Mouse (Mus musculus): ENCODE results near the gene Mysm1. TPM values are rescaled to one million over a fixed set of nuclear protein-coding genes. Genes with fewer than 3 reads are reported as not detected.

Gene Mysm1
- total RNA-seq, 2 experiments from 2014 or later, result 31.5 to 41.0 TPM

- no peak for DNase-seq (ENCODE audit: low spot score in 2 of 2)
Measured at GRCm38 (mm10) chr4:94973321-94973720, 5.6 kb downstream of the Mysm1 start.

GRCm38 (mm10) chr4:94952773-94953172 lies 26.1 kb downstream of the Mysm1 start:
- DNase-seq (ENCODE audit: low spot score in 2 of 2), result no peak

GRCm38 (mm10) chr4:94941221-94941855 lies 37.6 kb downstream of the Mysm1 start:
- DNase-seq (ENCODE audit: low spot score in 2 of 2), result no peak

- DNase-seq (ENCODE audit: low spot score in 2 of 2), result no peak
Measured at GRCm38 (mm10) chr4:94928743-94929142, 50.2 kb downstream of the Mysm1 start, which contains the start of gene Eqtn. TSS of gene Eqtn (minus strand) at chr4:94928843.

GRCm38 (mm10) chr4:94901780-94902179 lies 77.1 kb downstream of the Mysm1 start:
- DNase-seq (ENCODE audit: low spot score in 2 of 2), result no peak

GRCm38 (mm10) chr4:94900744-94901143 lies 78.2 kb downstream of the Mysm1 start:
- no peak for DNase-seq (ENCODE audit: low spot score in 2 of 2)

Other genes with a start within 250 kb of the Mysm1 start
- 10 to 100 TPM; 42.1 to 44.8 TPM for gene Tek, start 239.8 kb downstream of the Mysm1 start, total RNA-seq (2021)
- not detected for gene Eqtn, start 50.3 kb downstream of the Mysm1 start, total RNA-seq (2021)
- 10 to 100 TPM; 46.6 to 58.6 TPM for gene Jun, start 73.1 kb upstream of the Mysm1 start, total RNA-seq (2021)

Data from adrenal gland, postnatal 4 days (tissue).